Mouse (Mus musculus) urinary bladder, postnatal 10 days (tissue): ENCODE measurements around the gene Socs1.

Experiments
- DNase-seq: peaks from one replicate; pipeline ENCODE4 v3.0.0; 2022; ENCODE audit warnings: low spot score

Gene Socs1

DNA sequence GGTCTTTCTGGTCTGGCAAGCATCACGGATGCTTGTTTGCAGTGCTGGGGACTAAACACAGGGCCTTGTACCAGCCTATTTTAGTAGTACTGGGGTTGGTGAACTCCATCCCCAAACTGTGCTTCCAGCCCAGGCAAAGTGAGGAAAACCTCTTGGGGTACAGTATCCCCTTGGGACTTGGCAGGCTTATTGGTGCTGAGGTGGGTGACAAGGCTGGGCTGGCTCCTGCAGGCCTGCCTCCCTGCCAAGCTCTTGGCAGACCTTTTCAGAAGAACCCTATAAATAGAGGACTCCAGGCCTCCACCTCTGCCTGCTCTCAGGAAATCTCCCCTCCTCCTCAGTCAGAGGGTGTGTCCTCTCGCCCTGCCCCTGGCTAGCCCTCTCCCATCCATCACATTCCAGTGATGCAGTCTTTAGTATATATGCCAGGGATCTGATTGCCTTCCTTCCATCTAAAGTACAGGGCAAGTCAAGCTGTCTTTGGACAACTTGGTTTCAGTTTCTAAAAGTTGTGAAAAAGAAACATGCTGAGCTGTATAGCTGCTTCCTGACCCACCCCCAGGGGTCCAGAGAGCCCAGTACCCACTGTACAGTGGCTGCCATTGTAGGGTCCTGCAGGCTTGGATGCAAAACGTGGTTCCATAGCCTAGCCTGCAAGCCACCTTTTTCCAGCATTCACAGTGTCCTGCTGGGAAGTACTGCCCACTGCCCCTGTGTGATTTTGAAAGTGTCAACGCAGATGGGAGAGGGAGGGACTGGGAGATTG is 1.6 kb upstream of the Socs1 start:
- DNase-seq = no peak

DNA sequence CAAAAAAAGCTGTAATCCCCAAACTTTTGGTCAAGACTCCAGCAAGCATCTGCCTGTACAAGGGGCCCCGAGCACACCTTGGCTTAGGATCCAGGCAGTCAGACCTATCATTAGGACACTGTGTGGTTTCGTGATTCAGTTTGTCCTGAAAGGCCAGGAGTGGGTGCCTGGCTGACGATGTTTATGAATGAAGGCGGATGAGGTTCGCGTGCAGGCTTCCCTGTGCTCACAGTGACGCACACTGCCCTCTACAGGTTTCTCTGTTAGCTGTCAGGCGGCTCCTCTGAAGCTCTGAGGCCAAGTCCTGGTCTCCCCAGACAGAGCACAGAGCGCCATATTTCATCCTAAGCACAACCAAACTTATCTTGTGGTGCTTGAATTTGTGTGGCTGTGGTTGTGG is 952 bp upstream of the Socs1 start:
- DNase-seq = no peak

- peak; percentile 81 for DNase-seq
Observed at GRCm38 (mm10) chr16:10784793-10785370, 454 bp downstream of the Socs1 start.

- DNase-seq = no peak
Observed at GRCm38 (mm10) chr16:10783883-10784792, 1.2 kb downstream of the Socs1 start.

- no peak for DNase-seq
Observed at GRCm38 (mm10) chr16:10783451-10783850, 1.9 kb downstream of the Socs1 start.

DNA sequence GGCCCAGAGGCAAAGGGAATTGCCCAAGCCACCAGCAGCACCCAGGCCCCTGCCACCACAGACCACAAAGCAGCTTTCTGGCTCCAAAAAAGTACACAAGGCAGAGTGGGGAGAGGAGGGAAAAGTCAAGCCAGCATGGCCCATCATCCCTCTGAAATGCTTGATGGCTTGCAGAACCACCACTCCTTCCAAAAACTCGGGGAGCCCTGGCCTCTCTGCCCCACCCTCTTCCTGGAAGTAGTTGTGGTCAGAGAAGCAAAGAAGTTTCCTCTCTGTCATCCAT is 2.2 kb downstream of the Socs1 start:
- no peak for DNase-seq

DNA sequence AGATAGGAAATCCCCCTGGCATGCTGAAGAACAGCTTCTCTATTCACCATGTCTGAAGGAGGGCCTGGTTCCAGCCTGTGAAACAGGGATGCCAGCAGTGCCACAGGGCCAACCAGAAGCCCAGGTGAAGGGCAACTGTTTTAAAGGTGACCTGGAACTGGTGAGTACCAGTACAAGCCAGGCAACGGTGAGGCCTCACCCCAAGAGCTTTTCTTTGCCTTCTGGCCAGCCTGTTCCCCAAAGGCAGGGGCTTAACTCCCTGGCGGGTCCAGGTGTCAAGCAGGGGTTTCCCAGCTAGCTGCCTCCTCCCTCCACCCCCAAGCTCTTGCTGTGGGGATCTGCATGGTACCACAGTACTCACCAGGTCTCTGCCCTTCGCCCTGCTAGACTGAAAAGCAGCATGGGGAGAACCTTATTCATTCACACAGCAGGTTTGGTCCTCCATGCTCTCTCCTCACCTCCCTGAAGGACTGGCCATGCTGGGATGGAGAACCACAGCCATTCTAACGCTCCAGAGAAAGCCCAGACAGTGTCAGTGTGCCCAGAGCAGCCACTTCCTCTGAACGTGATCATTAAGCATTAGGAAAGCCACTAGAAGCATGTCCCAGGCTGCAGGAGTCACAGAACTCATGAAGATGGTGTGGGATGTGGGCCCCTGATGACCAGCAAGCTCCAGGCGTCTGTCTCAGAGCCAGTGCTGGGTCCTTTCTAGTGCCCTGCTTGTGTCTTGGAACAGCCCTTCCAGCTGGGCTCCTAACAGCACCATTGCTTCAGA is 2.8 kb downstream of the Socs1 start:
- no peak for DNase-seq

GRCm38 (mm10) chr16:10781862-10782371 is 3.4 kb downstream of the Socs1 start:
- DNase-seq = no peak

DNA sequence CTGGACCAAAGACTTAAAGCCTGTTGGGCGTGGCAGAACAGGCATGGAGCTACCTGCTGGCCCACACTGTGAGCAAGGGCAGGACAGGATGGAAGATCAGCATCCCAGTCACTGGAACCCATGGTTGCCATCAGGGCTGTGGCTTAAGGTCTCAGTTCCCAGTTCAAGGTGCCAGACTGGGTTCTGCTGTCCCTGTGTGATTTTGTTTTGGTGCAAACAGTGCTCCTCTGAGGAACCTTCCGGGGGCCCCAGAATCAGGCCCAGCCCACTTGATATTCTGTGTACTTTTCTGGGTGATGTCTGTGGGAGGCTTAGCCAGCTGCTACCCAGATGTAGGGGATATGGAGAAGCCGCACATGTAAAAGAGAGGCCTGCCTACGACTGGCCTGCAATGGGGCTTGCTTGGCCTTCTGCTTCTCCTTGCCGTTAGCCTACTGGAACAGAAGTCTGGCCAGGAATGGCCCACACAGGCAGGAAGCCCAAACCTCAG is 4.7 kb downstream of the Socs1 start:
- no peak for DNase-seq

DNA sequence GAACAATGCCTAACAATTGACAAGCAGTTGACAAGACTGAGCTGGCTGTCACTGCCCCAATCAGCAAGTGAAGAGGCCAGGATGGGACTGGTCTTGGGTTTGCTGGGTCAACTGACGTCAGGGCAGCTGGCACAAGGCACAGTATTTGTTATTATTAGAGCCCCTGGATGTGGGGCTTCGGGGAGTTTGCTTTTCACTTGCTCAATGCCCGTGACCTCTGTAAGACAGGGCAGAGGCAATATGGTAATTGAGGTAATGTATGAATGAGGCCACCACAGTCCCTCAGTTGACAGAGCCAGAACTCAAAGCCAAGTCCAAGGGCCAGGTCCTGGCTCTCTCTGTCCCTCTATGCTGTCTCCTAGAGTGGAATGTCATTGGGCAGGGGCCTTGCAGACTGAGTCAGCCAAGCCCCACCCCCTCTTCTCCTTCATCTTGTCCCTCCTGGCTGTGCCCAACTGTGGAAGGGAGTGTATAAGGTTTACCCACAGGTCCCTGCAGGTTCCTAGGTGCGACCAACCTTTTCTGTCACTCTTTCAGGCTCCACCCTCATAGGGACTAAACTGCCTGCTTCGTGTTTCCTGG is 7.7 kb downstream of the Socs1 start:
- DNase-seq = no peak

GRCm38 (mm10) chr16:10776322-10776721 is 9.0 kb downstream of the Socs1 start:
- DNase-seq = no peak

DNA sequence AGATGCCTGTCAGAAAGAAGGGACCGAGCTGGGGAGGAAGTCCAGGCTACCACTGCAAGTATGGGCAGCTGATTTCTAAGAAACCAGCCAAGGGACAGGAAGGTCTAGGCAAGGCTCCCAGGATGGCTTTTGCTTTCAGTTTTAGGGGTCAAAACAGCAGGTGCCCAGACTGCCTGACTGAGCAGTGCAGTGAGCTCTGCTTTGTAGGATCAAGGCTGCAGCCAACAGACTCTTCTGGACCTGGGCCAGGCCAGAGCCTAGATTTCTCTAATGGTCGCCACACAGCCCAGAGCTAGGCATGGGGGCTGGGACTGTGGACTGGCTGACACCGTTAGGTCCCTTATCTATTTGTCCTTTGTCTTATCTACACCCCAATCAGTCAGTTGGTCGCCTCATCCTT is 10.6 kb downstream of the Socs1 start:
- no peak for DNase-seq

DNA sequence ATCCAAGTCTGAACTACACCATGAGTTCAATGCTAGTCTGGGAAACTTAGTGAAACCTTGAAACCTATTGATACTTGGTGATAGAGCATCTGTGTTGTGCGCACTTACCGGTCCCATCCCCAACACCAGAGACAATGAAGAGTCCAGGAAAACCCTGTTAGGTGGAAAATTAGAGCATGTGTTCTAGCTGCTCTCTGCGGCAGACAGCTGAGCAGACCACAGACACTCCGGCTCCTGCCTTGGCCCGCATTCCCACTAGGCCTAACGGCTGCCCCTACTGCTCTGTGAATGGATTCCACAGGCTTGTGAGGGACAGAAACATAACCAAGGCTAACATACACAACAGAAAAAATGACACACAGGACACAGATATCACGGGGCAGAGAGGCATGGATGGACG is 11.8 kb downstream of the Socs1 start:
- DNase-seq = no peak

DNA sequence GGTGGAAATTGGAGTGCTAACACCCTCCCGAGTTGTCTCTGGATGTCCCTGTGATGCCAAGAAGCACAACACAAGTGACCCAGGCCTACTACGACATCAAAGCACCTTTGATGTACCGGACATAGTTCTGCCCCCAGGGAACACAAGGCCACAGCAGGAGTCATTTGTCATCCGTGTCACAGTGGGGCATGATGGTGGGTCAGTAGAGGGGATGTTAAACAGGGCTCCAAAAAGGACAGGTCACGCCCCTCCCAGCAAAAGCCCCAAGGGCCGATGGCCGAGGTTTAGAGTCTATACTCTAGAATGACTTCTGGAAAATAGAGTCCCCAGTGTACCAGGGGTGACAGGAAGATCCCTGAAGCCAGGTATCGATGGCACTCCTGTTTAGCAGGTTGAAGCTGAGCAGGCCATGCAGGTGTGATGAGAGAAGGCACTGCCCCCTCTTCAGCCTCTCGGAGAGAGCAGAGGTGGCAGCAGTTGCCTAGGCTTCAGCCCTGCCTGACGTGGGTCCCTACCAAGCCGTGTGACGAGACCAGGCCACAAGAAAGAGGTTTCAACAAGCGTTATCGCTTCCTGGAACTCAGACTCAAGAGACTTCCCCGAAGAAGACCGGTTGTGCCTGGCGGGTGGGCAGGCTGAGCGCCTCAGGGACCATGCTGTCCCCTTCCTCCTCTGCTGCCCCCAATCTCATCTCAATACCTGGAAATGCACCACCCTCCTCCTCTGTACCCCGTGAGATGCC is 13.4 kb downstream of the Socs1 start:
- no peak for DNase-seq

DNA sequence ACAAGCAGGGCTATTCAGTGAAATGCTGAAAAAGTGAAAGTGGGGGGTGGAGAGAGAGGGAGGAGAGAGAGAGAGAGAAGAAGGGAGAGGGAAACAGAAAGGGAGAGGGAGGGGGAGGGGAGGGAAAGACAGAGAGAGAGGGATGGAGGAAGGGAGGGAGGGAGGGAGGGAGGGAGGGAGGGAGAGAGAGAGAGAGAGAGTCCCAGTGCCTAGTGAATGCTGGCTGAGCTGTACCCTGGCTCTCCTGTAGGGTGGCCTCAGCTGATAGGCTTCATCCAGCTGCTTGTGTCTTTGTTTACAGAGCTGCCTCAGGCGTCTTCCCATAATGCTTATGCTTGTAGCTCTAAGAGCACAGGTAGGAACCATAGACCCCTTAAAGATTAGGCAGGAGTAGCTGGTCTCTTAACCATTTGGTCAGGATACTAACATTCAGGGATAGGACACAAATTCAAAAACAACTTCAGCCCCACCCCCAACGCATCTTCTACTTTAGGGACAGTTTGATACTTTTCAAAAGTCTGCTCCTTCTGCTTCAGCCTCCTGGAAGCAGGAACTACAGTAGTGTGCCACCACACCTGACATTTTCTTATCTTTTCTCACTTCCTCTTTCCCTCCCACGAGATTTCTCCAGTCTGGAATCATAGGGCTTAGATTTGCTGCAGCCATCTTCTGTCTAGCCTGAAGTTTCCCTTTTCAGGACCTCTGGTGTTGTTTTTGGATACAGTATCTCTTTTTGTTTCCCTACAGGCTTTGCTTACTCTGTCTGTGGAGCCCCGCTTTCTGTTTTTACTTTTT is 14.6 kb downstream of the Socs1 start:
- no peak for DNase-seq

DNA sequence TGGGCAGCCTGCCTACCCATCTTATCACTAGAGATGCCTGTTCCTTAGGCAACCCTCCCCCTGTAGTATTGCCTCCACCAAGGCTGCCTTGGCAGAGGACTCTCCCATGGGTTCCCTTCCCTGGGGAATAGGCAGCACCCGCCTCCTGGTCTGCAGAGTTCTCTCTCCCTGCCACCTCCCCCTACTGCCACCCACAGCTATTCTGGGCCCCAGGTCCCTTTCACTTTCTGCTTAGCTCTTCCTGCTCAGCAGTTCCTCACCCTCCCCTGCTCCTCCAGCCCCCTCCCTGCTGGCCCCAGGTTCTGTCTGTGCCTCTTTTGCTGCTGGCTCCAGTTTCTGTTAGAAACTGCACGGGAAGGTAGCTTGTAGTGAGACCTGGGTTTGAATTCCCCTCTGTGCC is 15.7 kb downstream of the Socs1 start:
- DNase-seq = no peak

DNA sequence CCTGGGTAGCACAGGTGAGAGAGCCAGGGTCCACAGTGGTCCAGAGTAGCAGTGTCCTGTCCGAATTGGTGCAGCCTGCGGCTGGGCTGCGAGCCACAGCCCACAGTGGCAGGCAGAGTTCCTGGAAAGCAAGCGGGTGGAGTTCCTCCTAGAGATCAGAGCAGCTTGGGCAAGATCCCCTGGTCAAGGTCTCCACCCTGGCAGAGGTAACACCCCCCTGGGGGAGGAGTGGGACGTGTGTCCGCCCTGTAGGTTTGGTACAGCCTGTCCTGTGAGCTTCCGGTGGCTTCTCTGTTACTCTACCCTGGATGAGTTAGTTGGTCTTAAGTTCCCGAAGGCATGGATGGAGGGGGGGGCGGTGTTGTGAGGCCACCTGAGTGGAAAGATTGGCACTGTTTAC is 16.5 kb downstream of the Socs1 start:
- DNase-seq = no peak

DNA sequence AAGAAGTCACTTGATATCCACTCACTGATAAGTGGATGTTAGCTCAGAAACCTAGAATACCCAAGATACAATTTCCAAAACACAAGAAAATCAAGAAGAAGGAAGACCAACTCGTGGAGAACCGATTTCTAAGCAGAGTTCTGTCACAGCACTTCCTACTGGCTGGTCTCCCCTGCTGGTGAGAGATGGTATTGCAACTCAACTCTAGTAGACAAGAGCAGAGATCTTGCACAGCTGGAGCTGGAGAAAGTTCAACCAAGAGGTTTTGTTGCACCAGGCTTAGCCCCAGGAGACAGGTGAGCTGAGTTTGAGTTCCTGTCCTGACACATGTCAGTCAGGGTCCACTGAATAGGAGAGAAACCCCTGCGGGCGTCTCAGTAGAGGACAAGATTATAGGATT is 18.2 kb downstream of the Socs1 start:
- no peak for DNase-seq

DNA sequence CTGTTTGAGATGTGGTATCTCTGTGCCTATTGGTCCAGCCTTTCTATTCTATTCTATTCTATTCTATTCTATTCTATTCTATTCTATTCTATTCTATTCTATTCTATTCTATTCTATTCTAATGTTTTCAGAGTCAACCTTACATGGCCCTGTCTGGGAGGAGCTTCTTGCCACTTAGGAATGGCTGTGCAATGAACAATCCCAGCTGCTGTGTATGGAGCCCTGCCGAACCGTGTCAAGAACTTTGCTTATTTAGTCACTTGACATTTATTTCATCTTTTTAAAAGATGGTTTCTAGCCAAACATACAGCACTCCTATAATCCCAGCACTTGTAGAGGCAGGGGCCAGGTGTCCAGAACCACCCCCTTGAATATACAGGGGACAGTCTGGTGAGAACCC is 21.0 kb downstream of the Socs1 start:
- no peak for DNase-seq
